Mouse (Mus musculus): ENCODE data around the gene Hist1h4m.
"Not testable (repeated sequence)": the region's sequence is repeated elsewhere in the genome, so short reads cannot be mapped to it uniquely, and the experiment has no call there.

Gene Hist1h4m

GRCm38 (mm10) chr13:21811539-21811938 lies at the start of gene Hist1h4m:
Gene Hist1h4m, plus strand, starts transcription at chr13:21811746.
- DNase-seq, result not testable (repeated sequence)

- DNase-seq, result peak; percentile 84
These were observed 32.5 kb upstream of the Hist1h4m start for GRCm38 (mm10) chr13:21778814-21779766.

DNA sequence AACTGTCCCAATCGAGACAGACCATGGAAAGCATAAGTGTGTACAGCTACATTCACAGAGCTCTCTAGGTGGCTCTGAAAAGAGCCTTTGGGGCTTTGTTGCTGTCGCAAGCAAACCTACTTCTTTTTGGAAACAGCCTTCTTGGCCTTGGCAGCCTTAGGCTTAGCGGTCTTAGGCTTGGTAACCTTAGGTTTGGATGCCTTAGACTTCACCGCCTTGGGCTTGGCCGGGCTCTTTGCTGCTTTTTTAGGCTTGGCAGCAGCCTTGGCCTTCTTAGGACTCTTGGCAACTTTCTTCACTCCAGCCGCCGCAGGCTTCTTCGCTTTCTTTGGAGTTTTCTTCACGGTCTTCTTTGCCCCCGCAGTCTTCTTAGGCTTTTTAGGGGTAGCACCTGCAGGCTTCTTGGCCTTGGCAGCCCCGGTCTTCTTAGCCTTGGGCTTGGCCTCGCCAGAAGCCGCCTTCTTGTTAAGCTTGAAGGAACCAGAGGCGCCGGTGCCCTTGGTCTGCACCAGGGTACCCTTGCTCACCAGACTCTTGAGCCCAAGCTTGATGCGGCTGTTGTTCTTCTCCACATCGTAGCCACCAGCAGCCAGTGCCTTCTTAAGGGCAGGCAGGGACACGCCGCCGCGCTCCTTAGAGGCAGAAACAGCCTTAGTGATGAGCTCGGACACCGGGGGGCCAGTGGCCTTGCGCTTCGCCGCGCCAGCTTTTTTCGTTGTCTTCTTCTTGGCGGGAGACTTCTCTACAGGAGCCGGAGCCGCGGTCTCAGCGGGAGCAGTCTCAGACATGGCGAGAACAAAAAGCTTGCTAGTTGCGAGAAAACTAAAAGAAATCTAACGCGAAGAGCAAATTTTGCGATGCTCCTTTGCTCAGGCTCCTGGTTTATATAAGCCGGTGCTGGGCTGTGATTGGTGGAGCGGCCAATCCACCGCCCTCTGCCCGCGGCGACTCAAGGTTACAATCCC lies 31.5 kb upstream of the Hist1h4m start, which contains the start of gene Hist1h1b:
Gene Hist1h1b (minus strand): TSS at position 859 of the 965 bp plus-strand sequence.
- peak; percentile 90 for DNase-seq

GRCm38 (mm10) chr13:21781021-21781555 lies 30.5 kb upstream of the Hist1h4m start:
- DNase-seq, result peak; percentile 14

DNA sequence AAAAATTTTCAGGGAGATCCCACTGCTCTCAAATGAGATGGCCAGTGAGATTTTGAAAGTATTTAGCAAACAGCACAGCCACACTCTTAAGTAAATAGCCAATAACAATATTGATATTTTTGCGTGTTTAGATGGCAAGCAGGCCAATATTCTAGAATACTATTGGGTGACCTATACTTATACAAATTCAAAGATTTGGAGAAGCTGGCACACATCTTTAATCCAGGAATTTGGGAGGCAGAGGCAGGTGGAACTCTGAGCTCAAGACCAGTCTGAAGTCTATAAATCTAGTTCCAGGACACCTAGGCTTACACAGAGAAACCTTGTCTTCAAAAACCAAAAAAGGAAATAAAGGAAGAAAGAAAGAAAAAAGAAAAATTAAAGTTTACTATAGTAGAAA lies 29.9 kb upstream of the Hist1h4m start:
- DNase-seq, result no peak

DNA sequence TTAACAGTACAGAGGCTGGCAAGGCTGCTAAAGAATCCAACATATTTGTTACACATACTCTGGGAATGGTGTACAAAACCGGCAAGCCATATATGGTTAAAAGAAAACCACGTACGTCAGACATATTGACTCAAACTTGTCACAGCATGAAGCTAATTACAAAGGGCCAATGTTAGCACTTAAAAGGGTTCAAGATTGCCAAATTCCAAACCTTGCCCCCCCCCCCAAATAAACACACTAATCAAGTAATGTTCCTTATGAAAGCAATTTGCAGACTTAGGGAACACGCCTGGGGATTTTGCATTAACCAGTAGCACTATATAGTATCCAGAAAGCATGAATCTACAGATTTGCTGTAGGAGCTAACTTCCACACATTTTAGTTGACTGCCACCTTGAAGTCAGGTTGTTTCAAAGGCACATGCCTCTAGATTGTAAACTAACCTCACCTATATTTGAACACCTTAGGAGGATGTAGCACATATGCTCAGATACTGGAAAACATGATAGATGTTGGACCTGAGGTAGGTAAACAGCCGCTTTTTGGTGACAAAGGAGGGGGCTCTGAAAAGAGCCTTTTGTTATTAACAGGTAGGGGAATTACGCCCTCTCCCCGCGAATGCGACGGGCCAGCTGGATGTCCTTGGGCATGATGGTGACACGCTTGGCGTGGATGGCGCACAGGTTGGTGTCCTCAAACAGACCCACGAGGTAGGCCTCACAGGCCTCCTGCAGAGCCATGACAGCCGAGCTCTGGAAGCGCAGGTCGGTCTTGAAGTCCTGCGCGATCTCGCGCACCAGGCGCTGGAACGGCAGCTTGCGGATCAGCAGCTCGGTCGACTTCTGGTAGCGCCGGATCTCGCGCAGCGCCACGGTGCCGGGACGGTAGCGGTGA lies 28.9 kb upstream of the Hist1h4m start:
- peak; percentile 56 for DNase-seq

DNA sequence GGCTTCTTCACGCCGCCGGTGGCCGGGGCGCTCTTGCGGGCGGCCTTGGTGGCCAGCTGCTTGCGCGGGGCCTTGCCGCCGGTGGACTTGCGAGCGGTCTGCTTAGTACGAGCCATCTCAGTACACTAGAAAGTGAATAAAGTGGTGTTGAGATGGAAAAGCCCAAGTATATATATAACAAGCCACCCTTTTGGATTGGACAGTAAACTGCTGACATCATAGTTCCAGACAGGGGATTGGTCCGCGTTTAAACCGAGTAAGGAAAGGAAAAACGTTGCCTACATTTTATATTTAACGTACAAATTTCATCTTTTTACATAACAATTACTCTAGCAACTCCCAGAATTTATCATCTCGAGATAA lies 28.3 kb upstream of the Hist1h4m start, which contains the start of gene Hist1h3i:
Gene Hist1h3i (minus strand): TSS at position 116 of the 363 bp plus-strand sequence.
- DNase-seq, result peak; percentile 70

DNA sequence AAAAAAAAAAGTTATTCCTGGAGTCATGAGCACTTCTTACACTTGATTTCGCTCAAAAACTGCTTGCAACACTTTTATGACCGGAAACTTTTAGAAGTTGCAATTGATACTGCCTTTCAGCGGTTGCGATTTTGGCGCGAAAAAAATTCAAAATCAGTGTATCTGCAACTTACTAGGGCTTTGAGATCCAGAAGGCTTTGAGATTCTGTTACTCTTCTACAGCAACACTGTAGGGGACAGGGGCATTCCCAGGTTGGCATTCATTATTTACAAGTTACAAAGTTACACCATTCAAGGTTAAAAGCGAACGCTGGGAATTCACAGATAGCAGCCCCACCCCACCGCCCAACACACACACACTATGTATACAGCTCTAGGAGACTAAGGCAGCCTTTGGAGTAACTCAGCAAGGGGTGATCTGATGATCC lies 27.8 kb upstream of the Hist1h4m start:
- peak; percentile 77 for DNase-seq

- peak; percentile 20 for DNase-seq
These were observed 27.2 kb upstream of the Hist1h4m start for GRCm38 (mm10) chr13:21784311-21784710.

GRCm38 (mm10) chr13:21786189-21786898 lies 25.2 kb upstream of the Hist1h4m start:
- DNase-seq, result peak; percentile 40

GRCm38 (mm10) chr13:21786899-21787629 lies 24.5 kb upstream of the Hist1h4m start, which contains the start of the genes Hist1h2an and Hist1h2bp:
Gene Hist1h2an, minus strand, starts transcription at chr13:21787218.
Gene Hist1h2bp, plus strand, starts transcription at chr13:21787461.
- DNase-seq, result peak; percentile 92

- DNase-seq, result no peak
These were observed 23.6 kb upstream of the Hist1h4m start for GRCm38 (mm10) chr13:21787760-21788593.

DNA sequence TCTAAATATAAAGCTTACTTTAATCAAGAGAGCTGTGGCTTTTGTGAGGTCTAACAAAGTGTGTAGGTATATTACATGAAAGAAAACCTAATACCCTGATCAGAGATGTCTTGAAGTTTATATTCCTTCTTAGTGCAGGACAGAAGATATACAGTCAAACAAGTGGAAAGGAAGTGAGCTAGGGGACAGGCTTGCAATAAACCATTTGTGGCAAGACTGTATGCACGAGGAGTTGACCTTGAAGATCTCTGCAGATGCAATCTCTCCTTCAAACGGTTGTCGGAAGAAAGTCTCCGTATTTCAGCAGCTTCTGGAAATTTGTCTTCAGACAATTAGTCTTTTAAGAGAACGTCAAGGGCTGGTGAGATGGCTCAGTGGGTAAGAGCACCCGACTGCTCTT lies 21.6 kb upstream of the Hist1h4m start:
- DNase-seq, result no peak

- DNase-seq, result peak; percentile 13
These were observed 20.8 kb upstream of the Hist1h4m start for GRCm38 (mm10) chr13:21790601-21791283.

DNA sequence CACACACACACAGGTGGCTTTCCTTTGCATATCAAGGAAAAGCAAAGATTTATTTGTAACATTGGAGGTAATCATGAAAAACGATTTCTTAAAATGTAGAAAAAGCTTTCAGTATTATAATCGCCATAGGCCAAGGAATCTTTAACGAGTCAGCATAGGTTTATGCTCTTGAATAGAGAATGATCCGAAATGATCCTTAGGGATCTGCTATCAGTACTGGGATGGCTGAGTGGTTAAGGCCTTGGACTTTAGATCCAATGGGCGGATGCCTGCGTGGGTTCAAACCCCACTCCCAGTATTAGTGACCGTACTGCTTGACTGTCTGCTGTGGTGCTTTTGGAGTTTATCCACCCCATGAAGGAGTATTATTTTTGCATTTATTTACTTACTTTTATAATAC lies 16.0 kb upstream of the Hist1h4m start:
- DNase-seq, result no peak

DNA sequence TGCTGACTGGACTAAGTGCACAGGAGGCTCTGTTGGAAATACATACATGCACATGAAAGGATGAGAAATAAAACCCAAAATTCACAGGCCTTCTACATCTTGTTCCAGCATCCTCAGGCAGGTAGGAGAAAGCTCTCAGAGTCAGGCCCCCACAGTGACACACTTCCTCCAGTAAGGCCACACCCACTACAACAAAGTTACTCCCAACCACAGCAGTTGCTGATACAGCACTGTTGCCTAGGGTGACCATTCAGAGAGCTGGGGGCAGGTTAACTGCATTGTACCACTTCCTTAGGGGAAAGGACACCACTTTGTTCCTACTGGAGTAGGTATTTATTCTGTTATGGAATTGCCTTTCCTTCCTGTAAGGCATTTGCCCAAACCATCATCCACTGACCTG lies 14.4 kb upstream of the Hist1h4m start:
- DNase-seq, result not testable (repeated sequence)

GRCm38 (mm10) chr13:21803058-21803457 lies 8.5 kb upstream of the Hist1h4m start:
- not testable (repeated sequence) for DNase-seq

DNA sequence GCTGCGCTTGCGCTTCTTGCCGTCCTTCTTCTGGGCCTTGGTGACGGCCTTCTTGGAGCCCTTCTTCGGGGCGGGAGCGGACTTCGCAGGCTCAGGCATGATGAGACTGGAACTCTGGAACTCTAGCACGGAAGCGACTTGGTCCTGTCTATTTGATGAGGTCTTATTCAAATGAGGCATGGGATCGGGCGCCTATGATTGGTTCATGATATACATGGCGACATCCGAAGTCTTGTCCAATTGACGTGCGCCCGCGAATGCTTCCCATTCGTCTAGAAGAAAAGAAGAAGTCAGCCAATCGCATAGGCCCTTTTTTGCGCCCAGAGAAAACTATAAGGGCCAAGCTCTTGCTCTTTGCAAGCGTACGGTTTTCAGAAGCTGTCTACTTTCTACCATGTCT lies 1.5 kb upstream of the Hist1h4m start, which contains the start of the genes Hist1h2bq and Hist1h2ao:
Gene Hist1h2bq (minus strand): TSS at position 125 of the 400 bp plus-strand sequence.
Gene Hist1h2ao (plus strand): TSS at position 393 of the 400 bp plus-strand sequence.
- DNase-seq, result not testable (repeated sequence)
